Comparison of ENCODE assay signal across 18 mouse cellular contexts in genomic region chr16:92744172-92744777, GRCm38 (mm10).
DNase-seq lines count a peak whose midpoint lies in the region; ATAC-seq lines count a peak whose summit lies in the region.
"Had no signal": no experiment of that assay in that cellular context is flagged by ENCODE, and none has a peak within 500 bp of the region (broad histone marks: within the 10 kb centered on the region; RNA-seq: fewer than 3 reads in every experiment).

No protein-coding gene starts in this region.

- ATAC-seq in lung, embryonic 15.5 days (ENCODE audit: borderline replicate concordance, extremely low read depth, low FRiP score, low TSS enrichment) = peak; percentile 75; the same call in 1 of the 2 replicates
- ATAC-seq: Patski had no signal

- no peaks in the 10 kb centered on the region for H3K36me3 ChIP-seq in lung, embryonic 15.5 days
- H3K36me3 ChIP-seq: forebrain, embryonic 12.5 days; heart, embryonic 15.5 days had no signal

- H3K9ac ChIP-seq in lung, embryonic 15.5 days = no peak overlapping the region
- H3K9ac ChIP-seq: forebrain, embryonic 12.5 days; heart, embryonic 15.5 days had no signal

- H3K27me3 ChIP-seq in lung, embryonic 15.5 days = no peaks in the 10 kb centered on the region
- H3K27me3 ChIP-seq: forebrain, embryonic 12.5 days; Patski had no signal

- H3K4me1 ChIP-seq in lung, embryonic 15.5 days = peaks cover 9% of the 10 kb centered on the region; the same call in 1 of the 2 replicates

- no peaks in the 10 kb centered on the region for H3K9me3 ChIP-seq in lung, embryonic 15.5 days
- H3K9me3 ChIP-seq: forebrain, embryonic 12.5 days; heart, embryonic 15.5 days had no signal

- H3K27ac ChIP-seq in lung, embryonic 15.5 days = peak overlapping the region; percentile 78
- H3K27ac ChIP-seq: forebrain, embryonic 12.5 days; heart, adult 2 months; heart, embryonic 15.5 days; kidney, postnatal 0 days had no signal

- H3K4me3 ChIP-seq in lung, embryonic 15.5 days = no peak overlapping the region
- H3K4me3 ChIP-seq: forebrain, embryonic 12.5 days; heart, adult 2 months; heart, embryonic 15.5 days had no signal

- 30% methylated on average over 12 of the region's 12 CpGs for WGBS in lung, embryonic 15.5 days

- DNase-seq in 3T3-L1 (ENCODE audit: low read depth, low spot score) (peak; percentile 30), NIH3T3 (ENCODE audit: low read depth) (peak; percentile 58)
- peak; percentile 36 for DNase-seq in fat pad, adult 2 months (ENCODE audit: extremely low read depth, low read depth, low spot score)
- no peak for DNase-seq in testis, postnatal 14 days (ENCODE audit: low spot score)
- no peak for DNase-seq in kidney, adult 11 months
- DNase-seq in right cerebral cortex, postnatal 10 days (ENCODE audit: low spot score in 2 of 2) = no peak
- no peak for DNase-seq in layer of hippocampus, postnatal 25 days (ENCODE audit: extremely low spot score in 1 of 2, low spot score in 1 of 2)
- DNase-seq: adrenal gland, postnatal 14 days; cerebellum, postnatal 36 days; gastrocnemius, postnatal 14 days; heart, adult 2 months; kidney, adult 18-20 months; liver had no signal

- 0 out of 2 replicates have a peak overlapping the region, but pooled peaks have one; percentile 9 for H3K4me2 ChIP-seq in lung, embryonic 15.5 days
- H3K4me2 ChIP-seq: forebrain, embryonic 12.5 days; heart, embryonic 15.5 days had no signal

Comparison
In these comparisons a context has a peak if more than half of its experiments do, and no peak if none do; other contexts are left out.
1. DNase-seq: peak in 3T3-L1 (single experiment), NIH3T3 (single experiment) and fat pad, adult 2 months (single experiment); none in testis, postnatal 14 days (single experiment), kidney, adult 11 months (single experiment), right cerebral cortex, postnatal 10 days (0 of 2) and layer of hippocampus, postnatal 25 days (0 of 2).